Mouse (Mus musculus): ENCODE data around the gene Aldh1l1.

The Aldh1l1 gene

GRCm38 (mm10) chr6:90575261-90575715 lies 89.1 kb downstream of the Aldh1l1 start:
- DNase-seq (ENCODE audit: extremely low spot score, low read depth, low spot score), result peak; percentile 56

- DNase-seq (ENCODE audit: extremely low spot score, low read depth, low spot score), result no peak
Observed at GRCm38 (mm10) chr6:90578174-90578573, 91.9 kb downstream of the Aldh1l1 start.

GRCm38 (mm10) chr6:90582331-90582730 lies 96.1 kb downstream of the Aldh1l1 start:
- no peak for DNase-seq (ENCODE audit: extremely low spot score, low read depth, low spot score)

GRCm38 (mm10) chr6:90588113-90588512 lies 101.9 kb downstream of the Aldh1l1 start:
- DNase-seq (ENCODE audit: extremely low spot score, low read depth, low spot score), result no peak

GRCm38 (mm10) chr6:90590707-90591106 lies 104.5 kb downstream of the Aldh1l1 start:
- DNase-seq (ENCODE audit: extremely low spot score, low read depth, low spot score), result no peak

GRCm38 (mm10) chr6:90594972-90595371 lies 108.7 kb downstream of the Aldh1l1 start:
- no peak for DNase-seq (ENCODE audit: extremely low spot score, low read depth, low spot score)

GRCm38 (mm10) chr6:90597060-90597459 lies 110.8 kb downstream of the Aldh1l1 start:
- no peak for DNase-seq (ENCODE audit: extremely low spot score, low read depth, low spot score)

- DNase-seq (ENCODE audit: extremely low spot score, low read depth, low spot score), result no peak
Observed at GRCm38 (mm10) chr6:90597592-90597991, 111.4 kb downstream of the Aldh1l1 start.

GRCm38 (mm10) chr6:90598197-90598596 lies 112.0 kb downstream of the Aldh1l1 start:
- no peak for DNase-seq (ENCODE audit: extremely low spot score, low read depth, low spot score)

GRCm38 (mm10) chr6:90600351-90600750 lies 114.1 kb downstream of the Aldh1l1 start:
- no peak for DNase-seq (ENCODE audit: extremely low spot score, low read depth, low spot score)

GRCm38 (mm10) chr6:90601736-90602135 lies 115.5 kb downstream of the Aldh1l1 start:
- no peak for DNase-seq (ENCODE audit: extremely low spot score, low read depth, low spot score)

GRCm38 (mm10) chr6:90602304-90602703 lies 116.1 kb downstream of the Aldh1l1 start:
- DNase-seq (ENCODE audit: extremely low spot score, low read depth, low spot score), result no peak

GRCm38 (mm10) chr6:90603126-90603525 lies 116.9 kb downstream of the Aldh1l1 start:
- no peak for DNase-seq (ENCODE audit: extremely low spot score, low read depth, low spot score)

- no peak for DNase-seq (ENCODE audit: extremely low spot score, low read depth, low spot score)
Observed at GRCm38 (mm10) chr6:90604130-90604529, 117.9 kb downstream of the Aldh1l1 start.

GRCm38 (mm10) chr6:90604533-90605297 lies 118.5 kb downstream of the Aldh1l1 start, which contains the start of gene Slc41a3:
Slc41a3 (plus strand) TSS chr6:90604725.
- DNase-seq (ENCODE audit: extremely low spot score, low read depth, low spot score), result no peak

- no peak for DNase-seq (ENCODE audit: extremely low spot score, low read depth, low spot score)
Observed at GRCm38 (mm10) chr6:90605298-90605665, 119.1 kb downstream of the Aldh1l1 start.

GRCm38 (mm10) chr6:90606538-90606937 lies 120.3 kb downstream of the Aldh1l1 start:
- peak; percentile 86 for DNase-seq (ENCODE audit: extremely low spot score, low read depth, low spot score)

GRCm38 (mm10) chr6:90607196-90607595 lies 121.0 kb downstream of the Aldh1l1 start:
- DNase-seq (ENCODE audit: extremely low spot score, low read depth, low spot score), result peak; percentile 41

- DNase-seq (ENCODE audit: extremely low spot score, low read depth, low spot score), result no peak
Observed at GRCm38 (mm10) chr6:90608186-90608585, 122.0 kb downstream of the Aldh1l1 start.

- DNase-seq (ENCODE audit: extremely low spot score, low read depth, low spot score), result no peak
Observed at GRCm38 (mm10) chr6:90610248-90610647, 124.0 kb downstream of the Aldh1l1 start.

- DNase-seq (ENCODE audit: extremely low spot score, low read depth, low spot score), result no peak
Observed at GRCm38 (mm10) chr6:90613277-90613676, 127.0 kb downstream of the Aldh1l1 start.

GRCm38 (mm10) chr6:90615362-90615761 lies 129.1 kb downstream of the Aldh1l1 start:
- no peak for DNase-seq (ENCODE audit: extremely low spot score, low read depth, low spot score)

GRCm38 (mm10) chr6:90615991-90616390 lies 129.8 kb downstream of the Aldh1l1 start:
- no peak for DNase-seq (ENCODE audit: extremely low spot score, low read depth, low spot score)
